Mouse (Mus musculus) CD4-positive, CD25-positive, alpha-beta regulatory T cell, adult 9 weeks (primary cell): ENCODE results near the gene Gpr156. TPM values are rescaled to one million over a fixed set of nuclear protein-coding genes. Genes with fewer than 3 reads are reported as not detected.

ENCODE experiments used
- polyA plus RNA-seq: library from polyadenylated mRNA; unstranded; fragments of 100-300 nt; shearing (Covaris generic); gene quantifications from one replicate; pipeline ENCODE4 v1.2.1, GENCODE M21; 2017

The Gpr156 gene
- not detected for polyA plus RNA-seq

DNA sequence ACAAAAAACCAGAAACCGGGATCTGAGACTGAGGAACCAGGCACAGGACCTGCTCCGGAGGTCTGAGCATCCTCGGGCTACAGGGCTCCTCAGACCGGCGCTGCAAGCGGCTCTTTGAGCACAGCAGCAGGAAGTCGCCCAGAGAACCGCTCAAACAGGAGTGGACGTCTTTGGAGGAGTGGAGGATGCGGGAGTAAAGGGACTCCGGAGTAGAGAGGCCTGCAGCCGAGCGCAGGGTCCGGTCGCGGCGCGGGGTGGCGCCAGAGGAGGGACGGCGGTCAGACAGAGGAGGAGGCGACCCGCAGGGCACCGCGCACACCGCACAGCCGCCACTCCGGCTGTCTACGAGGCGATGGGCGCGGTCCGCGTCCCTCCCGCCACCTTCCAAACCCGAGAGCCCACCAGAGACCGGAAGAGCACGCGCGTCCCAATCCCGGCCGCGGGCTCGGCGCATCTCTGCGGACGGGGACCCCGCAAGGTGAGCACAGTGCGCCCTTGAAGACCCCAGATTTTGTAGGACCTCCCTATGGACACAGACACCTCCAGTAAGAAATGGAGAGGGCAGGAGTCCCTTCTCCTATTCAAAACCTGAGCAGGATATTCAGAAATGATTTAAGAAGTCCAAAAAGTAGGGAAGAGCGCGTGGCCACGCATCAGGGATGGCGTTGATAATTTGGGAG lies at the start of gene Gpr156:
Gpr156 (plus strand) TSS at position 359 of the 680 bp plus-strand sequence.

DNA sequence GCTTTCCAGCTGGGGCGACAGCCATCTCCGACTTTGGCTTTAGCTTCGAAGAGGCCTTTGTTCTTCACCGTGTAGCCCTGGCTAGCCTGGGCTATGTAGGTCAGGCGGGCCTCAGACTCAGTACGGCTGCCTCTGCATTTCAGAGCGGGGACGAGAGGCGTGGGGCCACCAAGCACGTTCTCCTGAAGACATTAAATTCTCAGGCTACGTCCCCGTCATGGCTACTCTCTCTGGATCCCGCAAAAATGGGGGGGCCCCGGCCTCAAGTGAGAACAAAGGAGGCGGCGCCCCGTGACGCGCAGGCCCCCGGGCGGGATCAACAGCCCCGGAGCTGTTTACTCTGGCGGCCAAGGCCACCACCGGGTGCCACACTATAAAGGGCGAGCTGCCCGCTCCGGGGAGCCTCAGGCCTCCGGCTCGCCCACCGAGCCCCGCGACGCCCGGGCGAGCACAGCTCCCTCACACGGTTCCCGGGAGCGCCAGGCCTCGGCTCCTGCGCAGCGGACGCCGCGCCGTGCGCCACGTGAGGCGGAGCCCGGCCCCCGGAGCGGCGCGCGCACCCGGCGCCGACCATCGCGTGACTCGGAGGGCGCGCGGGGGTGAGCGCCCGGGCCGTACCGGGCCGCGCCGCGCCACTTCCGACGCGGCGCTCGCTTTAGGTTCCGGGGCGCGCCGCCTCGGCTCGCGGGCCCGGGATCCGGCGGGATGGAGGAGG lies 48.3 kb upstream of the Gpr156 start, which contains the start of gene Lrrc58:
Lrrc58 (plus strand) TSS at position 599 of the 715 bp plus-strand sequence.

Other genes starting within 250 kb of the Gpr156 start
- not detected for gene Fstl1, start 139.6 kb upstream of the Gpr156 start, polyA plus RNA-seq
- not detected for gene Gm36028, start 55.4 kb upstream of the Gpr156 start, polyA plus RNA-seq
- gene Lrrc58, start 48.1 kb upstream of the Gpr156 start, polyA plus RNA-seq, result 10.3 TPM
- gene Gsk3b, start 172.5 kb downstream of the Gpr156 start, polyA plus RNA-seq, result 7.5 TPM